Mouse (Mus musculus) adrenal gland, adult 2 months (tissue): ENCODE measurements around the gene Foxn3. TPM values are rescaled to one million over a fixed set of nuclear protein-coding genes. Genes with fewer than 3 reads are reported as not detected.

Experiments used
- DNase-seq: peaks from one replicate; pipeline ENCODE4 v3.0.0; 2021
- polyA plus RNA-seq: library from polyadenylated mRNA; depleted of rRNA; stranded (reverse); fragments of >200 nt; gene quantifications from 2 replicates; pipeline ENCODE4 v1.2.3, GENCODE M21; 2012
- total RNA-seq, 2 experiments: library from RNA; stranded (reverse); gene quantifications; 2 replicates each; pipeline ENCODE4 v1.2.3; 2021

The Foxn3 gene
- total and polyA plus RNA-seq, 3 experiments = 27.6 to 62.1 (median 60.7) TPM

DNA sequence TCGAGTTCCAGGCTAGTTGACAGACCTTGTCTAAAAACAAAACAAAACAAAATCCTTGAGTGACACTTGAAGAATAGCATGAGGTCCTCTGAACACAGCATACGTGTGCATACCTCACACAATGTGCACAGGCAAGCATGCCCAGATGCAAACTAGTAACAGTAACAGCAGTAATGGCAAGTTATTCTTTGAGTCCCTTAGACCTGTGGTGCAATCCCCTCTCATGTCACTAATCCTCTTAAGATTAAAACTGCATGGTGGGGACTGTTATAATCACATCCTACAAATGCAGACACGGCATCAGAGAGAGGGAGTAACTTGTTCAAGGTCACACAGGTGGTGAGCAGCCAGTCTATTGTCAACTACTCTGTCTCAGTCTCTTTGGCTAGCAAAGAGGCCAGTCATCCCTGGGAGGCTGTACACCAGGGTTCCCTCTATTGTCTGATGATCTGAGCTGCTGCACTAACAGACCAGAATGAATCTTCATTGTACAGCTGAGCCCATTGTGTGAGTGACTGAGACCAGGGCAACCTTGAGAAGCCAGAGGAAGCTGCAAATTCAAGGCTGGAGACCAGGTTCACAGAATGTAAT, 383.1 kb downstream of the Foxn3 start:
- DNase-seq = no peak

DNA sequence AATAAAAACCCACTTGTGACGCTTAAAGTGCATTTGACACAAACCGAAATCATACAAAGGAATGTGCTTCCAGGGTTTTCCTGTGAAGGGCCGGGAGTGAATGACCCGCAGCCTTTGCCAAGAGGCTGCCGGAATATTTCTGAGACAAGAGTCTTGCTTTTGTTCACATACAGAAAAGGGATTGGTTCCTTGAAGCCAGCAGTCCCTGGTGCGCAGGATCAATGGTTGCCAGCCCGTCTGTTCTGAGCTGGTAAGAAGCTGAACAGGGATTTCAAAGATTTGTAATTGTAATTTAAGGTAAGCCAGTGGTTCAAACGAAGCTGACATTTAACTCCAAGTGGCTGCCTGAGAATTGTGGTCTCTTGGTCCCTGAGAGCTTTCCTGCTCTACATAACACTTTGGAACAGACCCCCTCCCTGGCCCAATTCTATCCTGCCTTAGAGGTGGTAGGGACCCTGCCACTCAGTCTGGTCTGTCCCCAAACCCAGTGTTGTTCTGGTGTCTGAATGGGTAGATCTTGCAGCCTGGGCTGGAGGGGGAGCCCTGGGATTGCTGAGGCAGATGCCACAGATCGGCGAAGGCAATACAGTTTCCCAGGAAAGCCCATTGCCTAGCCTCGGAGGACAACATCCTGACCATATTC, 388.3 kb downstream of the Foxn3 start:
- DNase-seq = no peak

DNA sequence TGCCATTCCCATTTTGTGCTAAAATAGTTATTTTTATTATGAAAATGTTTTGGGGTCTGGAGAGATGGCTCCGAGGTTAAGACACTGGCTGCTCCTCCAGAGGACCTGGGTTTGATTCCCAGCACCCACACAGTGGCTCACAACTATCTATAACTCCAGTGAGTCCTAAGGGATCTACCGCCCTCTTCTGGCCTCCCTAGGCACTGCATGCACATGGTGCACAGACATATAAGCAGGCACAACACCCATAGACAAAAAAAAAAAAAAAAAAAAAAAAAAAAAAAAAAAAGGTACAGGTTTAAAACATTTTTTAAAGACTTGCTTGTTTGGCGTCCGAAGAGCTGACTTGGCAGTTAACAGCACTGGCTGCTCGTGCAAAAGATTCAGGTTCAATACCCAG, 391.2 kb downstream of the Foxn3 start:
- no peak for DNase-seq

DNA sequence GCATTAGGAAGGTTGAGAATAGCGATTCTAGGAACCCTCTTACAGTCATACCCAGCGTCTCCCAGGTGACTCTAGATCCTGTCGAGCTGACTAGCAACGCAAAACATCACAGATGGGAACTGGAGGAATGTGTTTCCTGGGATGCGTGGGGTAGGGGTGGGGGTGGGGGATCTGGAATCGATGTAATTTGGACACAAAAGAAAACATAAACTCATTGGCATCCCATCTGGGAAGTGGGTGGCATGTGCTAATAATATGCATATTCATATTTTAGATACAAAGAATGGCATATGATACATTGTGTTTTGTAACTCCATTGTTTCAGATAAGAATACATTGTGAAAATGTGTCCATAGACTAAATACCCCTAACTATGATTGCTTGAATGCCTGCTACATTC, 393.5 kb downstream of the Foxn3 start:
- no peak for DNase-seq

DNA sequence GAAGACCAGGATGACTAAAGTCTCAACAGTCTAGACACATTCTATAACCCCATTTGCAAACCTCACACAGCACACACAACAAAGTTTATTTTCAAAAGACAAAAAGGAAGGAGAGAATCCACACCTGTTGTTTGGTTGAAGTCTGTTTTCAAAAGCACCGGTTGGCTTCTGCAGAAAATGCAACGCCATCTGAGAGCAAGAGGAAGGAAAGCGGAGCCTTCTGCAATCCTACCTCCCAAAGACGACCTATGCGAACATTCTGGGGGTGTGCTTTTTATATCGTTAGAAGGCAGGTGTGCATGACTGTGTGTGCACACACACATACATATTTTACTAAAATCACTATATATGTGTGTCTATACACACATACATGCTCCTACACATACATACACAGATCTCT, 397.3 kb downstream of the Foxn3 start:
- DNase-seq = no peak

DNA sequence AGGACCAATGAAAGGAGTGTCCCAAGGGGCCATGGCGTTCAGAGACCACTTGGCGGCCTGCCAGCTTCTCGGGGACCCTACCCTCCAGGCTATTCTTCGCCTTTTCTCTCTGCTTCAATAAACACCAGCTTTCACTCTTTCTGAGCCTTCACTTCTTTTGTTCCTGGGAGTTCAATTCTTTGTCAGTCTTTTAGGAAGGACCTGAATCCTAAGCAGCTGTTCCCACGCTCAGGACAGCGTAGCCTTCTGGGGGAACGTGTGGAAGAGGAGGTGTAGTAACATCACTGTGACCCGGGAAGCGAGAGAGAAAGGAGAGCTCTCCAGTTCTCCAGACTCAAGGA, 400.1 kb downstream of the Foxn3 start:
- DNase-seq = no peak

DNA sequence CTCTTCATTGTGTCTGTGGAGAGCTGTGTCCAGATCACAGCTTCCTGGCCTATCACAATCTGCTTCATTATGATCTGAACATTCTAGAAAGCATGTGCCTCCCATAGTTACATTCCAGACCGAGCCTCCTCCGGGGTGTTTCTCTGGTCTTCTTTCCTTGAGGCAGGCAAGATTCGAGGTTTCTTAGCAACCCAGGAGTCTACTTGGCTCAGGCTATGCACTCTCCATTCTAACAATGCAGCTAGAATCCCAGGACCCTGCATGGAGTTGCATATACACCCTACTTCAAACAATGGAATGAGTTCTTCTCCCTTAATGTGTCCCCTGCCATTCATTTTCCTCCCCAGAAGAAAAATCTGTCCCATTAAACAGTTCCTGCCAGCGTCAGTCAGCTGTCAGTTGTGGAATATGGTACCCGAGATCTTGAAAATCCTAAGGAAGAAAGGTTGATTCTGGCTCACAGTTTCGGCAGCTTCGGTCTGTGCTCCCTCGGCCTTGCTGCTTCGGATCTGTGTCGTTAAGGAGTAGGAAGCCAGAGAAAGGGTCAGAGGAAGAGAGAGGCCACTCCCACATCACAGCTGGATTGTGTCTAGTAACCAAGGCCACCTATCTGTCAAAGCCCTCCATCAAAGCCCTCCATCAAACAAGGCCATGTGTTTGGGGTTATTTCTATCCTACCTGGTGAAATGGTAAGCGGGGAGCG, 400.6 kb downstream of the Foxn3 start:
- no peak for DNase-seq

DNA sequence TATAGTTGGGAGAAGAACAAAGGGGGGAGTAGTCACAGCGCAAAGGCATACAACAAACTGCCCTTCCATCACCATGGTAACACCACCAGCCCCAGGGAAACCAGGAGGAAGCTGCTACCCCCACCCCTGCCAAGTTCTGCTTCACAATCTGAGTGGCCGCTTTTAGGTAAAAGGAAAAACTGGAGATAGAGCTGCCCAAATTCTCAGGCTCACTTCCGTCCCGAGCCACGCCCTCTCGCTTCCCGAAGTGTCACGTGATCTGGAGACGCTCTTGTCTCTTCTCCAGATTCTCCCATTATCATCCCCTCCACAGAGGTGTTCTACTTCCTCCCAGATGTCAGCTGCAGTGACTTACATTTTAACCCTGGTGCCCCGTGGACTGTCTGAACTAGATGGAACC, 401.2 kb downstream of the Foxn3 start:
- no peak for DNase-seq

DNA sequence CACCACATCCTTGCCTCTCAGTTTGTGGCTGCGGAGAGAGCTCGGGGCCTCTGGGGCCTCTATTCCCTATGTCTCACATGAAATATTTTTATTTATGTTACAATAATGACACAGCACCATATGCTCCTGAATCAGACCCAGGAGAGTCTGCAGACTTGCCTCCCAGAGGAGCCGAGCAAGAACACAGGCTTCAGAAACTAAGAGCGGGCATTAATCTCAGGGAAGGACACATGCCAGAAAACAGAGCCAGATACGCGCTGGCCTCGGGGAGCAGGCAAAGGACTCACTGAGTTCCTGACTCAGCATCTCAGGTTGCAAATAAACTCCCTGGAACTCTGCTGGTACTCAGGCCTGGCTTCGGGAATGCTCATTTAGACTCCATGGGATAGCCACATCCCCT, 403.3 kb downstream of the Foxn3 start:
- DNase-seq = peak; percentile 72

DNA sequence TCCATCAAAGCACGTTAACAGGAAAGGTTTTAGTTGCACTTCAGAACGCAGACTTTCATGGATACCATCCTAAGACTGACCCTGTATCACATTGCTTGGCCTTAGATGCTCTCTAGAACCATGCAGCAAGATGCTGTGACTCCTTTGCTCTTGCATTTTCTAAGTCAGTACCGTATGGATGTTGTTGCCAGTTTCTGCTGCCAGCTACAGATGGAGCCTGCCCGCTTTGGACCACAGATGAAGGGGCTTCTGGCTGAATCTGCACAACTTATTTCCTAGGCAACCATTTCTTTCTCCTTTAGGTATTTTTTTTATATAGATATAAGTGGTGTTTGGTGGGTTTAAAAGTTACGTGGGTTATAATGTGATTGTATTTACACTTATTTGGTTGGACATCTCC, 407.5 kb downstream of the Foxn3 start:
- DNase-seq = no peak

DNA sequence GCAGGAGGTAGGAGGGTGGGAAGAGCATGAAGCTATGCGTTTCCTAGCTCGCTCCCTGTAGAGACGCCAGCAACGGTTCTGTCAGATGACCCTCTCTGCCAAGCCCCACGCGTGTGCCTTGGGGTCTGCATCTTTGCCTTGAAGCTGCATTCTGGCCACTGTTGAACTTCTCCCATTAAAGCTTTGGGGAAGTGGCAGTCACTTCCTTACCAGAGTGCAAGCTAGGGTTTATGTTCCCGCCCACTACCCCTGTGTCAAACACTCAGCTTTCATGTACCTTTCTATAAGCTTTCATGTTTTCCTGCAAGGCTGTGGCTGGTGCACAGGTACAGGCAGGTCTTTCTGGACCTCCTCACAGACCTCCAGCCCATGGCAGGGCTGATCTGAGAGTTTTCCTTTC, 409.2 kb downstream of the Foxn3 start:
- DNase-seq = no peak

DNA sequence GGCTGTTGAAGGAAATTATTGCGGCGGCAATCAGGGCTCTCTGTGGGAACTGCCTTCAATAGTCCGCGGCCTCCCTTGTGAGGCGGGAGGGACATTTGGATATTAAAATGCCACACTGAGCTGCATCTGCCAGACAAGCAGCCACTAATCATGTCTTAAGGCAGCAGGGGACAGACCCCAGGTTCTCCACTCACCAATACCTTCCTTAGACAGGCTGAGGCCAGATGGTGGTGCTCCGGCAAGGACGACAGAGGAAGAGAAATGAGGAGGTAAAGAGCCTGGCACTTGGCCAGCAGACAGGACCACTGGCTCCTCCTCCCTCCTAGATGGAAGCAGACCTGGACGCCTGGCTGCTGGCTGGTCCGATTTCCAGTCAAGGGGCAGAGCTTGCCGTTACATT, 409.7 kb downstream of the Foxn3 start:
- no peak for DNase-seq

DNA sequence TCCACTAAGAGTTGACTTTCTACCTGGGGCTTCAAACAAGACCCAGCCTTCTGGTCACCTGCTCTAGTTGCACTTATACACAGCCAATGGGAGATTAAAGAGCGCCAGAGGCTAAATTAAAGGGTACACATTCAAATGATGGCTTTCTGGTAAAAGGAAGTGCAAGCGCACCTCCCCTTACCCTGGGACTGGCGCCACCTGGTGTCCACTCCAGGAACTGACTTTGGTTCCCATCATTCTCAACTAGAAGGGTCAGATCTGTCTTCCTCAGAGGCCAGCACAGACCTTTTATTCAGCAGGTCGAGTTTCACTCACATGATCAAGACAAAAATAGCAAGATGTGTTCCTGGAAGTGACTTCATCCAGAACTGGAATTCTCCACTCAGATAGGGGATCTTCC, 413.3 kb downstream of the Foxn3 start:
- DNase-seq = peak; percentile 56

DNA sequence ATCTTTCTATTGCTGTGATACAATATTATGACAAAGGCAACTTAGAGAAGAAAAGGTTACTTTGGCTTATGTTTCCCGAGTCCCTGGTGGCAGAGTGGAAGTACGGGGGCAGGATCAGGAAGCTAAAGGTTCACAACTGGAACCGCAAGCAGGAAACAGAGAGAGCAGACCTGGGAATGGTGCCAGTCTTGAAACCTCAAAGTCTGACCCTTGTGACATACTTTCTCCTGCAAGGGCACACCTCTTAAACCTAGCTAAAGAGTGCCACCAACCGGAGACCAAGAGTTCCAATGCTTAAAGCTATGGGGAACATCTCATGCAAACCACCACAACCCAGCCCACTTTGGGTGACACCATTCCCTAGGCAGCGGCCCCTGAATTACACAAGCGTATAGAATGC, 414.2 kb downstream of the Foxn3 start:
- DNase-seq = no peak
